Mouse (Mus musculus) kidney, adult 9 months (tissue): ENCODE results near the gene Cntnap2.

Experiments used
- DNase-seq: peaks from one replicate; pipeline ENCODE4 v3.0.0; 2022

The Cntnap2 gene

DNA sequence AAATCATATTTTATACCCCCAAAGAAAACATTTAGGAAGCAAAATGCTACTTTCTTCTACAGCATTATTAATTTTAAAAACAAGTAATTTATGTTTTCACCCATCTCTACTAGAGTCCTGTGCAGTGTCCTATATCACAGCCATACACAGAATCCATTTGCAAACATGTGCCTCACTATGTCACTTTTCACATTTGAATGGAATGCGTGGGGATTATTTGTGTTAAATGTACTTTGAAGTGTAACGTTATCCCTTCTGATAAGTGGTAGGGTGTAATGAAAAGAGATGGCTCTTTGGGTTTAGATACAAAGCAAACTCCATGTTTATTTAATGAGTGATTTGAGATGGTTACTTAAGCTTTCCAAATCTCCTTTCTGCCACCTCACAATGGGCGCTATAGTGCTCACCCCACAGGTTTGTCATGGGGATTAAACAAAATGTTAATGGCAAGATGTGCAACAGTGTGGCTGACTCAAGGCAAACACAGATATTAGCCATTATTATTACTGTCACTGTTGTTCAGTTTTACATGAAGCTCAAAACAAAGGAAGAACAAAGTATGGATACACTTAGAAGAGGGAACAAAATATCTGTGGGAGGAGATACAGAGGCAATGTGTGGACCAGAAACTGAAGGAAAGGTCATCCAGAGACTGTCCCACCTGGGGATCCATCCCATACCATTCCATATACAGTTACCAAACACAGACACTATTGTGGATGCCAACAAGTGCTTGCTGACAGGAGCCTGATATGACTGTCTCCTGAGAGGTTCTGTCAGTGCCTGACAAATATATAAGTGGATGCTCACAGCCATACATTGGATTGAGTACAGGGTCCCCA is 886.2 kb downstream of the Cntnap2 start:
- DNase-seq, result no peak

DNA sequence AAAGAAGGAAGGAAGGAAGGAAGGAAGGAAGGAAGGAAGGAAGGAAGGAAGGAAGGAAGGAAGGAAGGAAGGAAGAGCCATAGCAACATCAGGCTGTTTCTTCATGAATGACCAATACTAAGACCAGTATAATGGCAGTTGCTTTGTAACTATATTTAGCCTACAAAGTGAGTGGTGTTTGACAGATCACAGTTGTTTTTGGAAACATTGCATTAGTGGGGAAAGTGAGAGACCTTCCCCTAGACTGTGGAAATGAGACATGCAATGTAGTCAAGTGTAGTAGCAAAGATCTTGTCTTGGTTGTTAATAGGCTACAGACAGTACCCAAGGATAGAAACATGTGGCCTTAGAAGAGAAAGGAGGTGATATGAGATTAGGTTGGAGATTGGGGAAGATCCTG is 895.6 kb downstream of the Cntnap2 start:
- DNase-seq, result no peak

DNA sequence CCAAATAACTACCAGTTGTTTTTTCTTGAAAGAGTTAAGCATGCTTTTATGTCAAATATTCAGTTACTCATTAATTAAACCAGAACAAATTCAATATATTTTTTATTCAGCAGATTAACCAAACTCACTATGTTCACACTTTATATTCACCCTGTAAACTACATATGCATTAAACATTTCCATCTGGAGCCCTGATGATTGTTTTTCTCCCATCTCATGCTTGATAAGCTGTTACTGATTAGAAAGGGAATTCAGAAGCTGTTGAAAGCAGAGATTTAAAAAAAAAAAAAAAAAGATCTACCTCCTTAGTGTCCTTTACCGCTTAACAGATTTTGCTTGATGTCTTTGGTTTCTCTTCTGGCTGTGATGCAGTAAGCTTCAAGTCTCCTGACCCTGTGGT is 905.3 kb downstream of the Cntnap2 start:
- no peak for DNase-seq

DNA sequence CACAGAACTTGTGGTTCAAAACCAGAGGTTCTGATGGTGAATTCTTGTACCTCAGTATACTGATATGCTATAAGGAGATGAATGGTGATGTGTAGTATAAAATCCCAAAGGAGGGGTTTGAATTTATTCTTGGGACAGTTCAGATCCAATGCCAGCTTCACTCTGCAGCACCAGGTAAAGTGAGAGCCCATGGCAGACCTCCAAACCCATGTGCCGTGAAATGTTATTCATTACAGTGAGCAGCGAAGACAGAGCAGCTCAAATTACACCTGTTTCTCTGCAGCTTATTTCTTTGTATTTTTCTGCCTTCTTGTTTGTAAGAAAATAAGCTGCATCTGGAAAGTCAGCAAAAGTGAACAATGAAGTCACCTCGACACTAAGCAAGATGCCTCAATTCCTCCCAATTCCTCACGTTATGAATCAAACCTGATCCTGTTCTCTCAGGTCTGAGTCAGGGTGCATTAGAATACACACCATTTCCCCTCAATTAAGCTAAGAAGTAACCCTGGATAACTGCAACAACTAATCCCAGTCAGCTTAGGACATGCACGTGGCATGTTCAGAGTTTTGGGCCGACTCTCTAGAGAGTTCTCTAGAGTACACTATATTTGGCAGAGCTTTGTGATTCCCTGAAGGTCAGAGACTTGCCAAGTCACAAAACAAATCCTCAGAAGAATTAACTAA is 915.5 kb downstream of the Cntnap2 start:
- peak; percentile 52 for DNase-seq

DNA sequence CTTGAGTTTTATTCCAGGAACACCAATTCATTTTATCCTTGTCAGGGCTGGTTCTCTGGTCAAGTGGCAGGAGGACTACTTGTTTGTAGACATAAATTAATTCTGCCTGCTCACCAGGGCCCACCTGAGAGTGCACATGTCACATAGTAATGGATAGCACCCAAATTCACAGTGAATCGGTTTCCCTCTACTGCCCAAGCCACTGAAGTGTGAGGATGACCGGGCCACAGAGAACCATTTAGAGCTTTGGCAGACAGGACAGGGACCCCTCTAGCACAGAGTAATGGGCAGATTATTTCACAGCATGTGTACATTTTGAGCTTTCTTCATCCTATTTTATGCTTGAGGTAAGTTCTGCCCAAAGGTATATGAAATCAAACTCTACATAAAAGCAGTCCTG is 920.0 kb downstream of the Cntnap2 start:
- DNase-seq, result no peak

DNA sequence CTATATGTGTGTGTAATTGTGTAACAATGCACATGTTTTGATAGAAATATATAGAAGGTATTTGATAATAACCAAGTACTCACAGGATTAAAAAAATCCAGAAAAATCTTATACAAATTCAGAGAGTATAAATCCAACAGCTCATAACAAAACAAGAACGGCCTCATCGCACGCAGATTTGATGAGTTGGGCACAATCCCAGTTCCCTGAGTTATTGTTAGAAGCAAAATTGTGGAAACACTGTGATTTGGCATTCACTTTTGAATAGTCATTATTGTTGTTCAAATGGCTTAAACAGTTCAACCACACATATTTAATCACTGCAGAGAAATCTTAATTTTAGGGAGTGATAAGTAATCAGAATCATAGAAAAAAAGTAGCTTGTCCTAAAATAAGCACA is 928.9 kb downstream of the Cntnap2 start:
- DNase-seq, result no peak

DNA sequence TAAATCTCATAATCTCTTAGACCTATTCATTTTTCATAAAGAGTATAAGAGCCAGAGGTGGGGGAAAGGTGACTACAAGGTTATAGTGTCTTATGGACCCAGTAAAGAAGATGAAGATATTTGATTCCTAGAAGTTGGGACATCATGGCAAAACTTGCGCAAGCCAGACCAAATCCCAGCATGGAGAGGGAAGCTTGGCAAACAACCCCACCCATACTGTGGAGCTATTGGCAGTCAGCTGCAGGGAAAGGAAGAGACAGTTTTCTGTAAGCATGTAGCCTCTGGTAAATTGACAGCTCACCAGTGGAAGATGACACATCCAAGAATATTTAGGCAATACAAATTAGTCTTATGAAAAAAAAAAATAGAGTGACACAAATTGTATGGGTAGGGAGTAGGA is 931.9 kb downstream of the Cntnap2 start:
- DNase-seq, result no peak

DNA sequence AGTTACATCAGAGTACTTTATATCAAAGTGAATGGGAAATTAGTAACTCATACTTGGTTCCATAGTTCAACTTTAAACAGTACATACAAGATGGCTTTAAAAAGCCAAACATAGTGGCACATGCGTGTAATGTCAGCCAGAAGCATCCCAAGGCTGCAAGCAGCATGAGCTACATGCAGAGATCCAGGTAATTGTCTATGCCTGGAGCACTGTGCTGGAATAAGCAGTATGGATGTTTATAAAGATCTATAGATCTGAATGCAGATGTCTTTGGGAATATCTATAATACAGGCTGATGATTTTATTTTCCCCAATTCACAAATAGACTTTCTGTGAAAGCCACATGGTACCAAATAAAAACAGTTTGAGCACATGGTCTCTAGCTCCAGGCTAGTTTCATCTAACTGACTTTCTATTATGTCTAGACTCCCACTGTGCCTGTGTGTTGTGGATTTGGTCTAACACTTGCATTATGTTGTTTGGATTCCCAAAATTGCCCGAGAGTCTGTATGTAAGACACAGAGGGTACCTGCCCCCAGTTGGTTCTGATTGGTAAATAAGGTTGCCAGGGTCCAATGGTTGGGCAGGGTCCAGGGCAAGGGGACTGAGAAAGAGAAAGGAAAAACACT is 963.5 kb downstream of the Cntnap2 start:
- DNase-seq, result no peak

DNA sequence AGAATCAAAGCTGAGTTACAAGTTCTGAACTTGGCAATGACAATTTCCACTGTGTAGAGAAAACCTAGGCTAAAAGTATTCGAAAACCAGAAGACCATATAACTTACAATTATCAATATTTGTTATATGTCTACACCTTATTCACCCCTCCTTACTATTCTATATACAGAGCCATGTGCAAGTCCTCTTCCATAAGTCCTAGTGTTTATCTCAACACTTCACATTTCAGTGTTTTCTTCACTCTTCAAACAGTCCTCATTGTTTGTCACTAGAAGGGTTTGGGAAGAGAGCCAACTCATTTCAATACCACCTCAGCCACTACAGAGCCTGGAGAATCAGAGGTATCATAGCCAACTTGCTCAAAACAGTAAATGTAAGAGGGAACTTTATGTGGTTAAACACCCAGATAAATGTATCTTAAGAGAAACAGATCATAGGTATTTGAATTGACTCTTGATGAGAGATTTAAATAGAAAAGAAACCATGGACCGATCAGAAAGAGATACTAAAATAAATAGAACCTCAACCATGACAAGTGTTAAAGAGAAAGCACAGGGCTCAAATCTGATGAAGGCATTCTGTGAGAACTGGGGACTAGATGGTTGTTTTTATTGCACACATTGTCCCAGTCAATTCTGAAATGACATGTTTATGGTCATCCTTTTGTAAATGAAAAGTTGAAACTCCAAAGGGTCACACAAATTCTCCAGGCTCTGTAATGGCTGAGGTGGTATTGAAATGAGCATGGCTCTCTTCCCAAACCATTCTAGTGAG is 972.9 kb downstream of the Cntnap2 start:
- DNase-seq, result no peak

DNA sequence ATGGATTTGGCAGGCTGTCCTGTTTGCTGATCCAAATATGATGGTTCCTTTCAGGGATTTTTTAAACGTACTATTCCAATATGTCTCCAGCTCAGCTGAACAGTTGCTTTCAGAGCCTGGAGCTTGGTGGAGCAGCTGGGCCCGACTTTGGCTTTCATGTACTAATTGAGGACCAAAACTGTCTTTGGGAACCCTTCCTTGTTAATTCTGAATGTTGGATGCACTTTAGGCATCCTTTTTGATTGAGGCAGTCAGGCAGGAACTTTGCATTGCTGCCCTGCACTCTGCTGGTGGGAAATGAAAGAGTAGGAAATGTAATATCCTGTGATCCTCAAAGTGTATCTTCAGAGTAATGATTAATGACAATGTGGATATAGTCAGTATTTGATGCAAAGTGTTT is 974.0 kb downstream of the Cntnap2 start:
- no peak for DNase-seq

DNA sequence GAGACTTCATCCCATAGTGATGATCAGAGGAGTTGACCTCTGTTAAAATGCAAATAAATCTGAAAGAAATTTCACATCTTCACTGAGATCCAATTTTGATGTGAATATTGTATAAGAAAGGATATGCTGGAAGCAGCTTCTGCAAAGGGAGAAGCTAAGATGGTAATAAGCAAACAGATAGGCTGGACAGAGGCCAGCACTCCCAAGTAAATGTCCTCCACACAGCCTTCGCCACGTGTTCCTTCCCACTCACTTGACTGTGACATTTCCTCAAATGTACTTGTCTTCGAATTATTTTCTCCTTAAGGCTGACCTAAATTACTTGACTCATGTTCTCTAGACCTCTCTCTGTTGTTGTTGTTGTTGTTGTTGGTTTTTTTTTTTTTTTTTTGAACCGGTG is 981.5 kb downstream of the Cntnap2 start:
- DNase-seq, result no peak

DNA sequence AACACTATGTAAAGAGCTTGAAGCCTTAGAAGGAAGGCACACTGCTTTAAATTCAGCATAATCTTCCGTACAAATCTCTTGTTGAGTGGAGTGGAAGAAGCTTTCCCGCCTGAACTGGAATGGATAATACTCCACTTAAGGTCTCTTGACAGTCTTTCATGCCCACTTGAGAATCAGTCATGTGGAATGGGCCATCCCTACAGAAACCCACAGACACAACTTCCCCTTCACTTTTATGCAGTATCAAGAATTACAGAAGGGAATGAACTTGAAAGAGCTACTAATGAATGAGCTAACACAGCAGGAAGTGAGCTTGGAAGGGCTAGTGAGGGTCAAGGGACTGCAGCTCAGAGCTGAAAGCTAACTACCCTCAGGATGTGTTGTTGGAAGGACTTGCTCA is 1021.1 kb downstream of the Cntnap2 start:
- no peak for DNase-seq

DNA sequence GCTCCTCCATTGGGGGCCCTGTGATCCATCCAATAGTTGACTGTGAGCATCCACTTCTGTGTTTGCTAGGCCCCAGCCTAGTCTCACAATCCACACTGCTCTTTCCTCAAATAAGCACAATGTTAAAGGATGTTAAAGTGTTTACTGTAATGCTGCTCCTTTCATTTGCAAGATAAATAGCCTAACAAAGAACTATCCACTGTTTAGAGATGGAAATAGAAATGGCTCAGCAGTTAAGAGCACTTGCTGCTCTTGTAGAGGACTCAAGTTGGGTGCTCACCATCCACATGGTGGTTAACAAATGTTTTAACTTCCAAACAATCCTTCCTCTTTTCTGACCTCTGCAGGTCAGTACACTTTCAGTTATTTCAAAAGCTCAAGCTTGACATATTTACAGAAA is 1022.3 kb downstream of the Cntnap2 start:
- DNase-seq, result no peak

DNA sequence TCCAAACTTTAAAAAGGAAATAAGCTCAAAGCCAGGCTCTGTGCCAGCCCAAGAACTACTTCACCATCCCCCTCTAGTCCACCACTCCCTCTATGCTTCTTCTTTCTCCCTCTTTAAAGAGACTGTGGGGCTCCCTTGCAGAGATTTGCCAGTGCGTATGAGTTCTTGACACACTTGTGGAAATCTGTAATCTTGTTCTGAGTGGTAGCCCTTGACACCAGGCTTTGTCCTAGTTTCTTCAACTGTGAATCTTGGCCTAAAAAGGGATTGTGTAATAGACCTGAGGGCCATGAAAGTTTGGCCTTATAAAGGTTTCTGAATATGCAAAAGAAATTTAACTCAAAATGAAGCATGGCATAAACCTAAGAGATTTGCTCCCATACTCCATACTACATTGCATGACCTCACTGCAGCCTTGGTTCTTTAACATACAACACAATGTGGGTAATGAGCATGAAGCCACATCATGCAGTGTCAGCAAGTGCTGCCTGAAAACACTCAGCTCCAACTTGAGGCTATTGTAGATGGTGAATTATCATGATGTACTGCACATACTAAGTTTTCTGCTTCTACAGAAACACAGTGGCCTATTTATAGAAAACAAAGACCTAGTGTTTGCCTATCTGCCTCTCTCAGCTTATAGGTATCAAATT is 1084.2 kb downstream of the Cntnap2 start:
- no peak for DNase-seq

DNA sequence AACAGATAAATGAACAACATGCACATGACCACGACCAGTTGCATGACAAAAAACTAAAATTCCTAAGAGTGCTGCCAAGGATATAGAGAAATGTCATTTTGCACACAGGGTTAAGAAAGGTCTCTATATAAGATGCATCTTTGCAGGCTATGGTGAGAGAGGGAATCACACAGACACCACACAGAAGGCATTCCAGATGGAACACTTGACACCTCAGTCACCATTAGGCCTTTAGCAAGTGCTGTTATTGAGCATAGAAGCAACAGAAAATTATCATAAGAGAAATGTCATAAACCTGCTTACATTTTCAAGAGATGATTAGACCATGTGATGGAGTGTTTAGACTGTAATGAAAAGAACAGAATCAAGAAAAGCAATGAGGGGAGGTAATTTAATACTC is 1107.7 kb downstream of the Cntnap2 start:
- DNase-seq, result no peak

DNA sequence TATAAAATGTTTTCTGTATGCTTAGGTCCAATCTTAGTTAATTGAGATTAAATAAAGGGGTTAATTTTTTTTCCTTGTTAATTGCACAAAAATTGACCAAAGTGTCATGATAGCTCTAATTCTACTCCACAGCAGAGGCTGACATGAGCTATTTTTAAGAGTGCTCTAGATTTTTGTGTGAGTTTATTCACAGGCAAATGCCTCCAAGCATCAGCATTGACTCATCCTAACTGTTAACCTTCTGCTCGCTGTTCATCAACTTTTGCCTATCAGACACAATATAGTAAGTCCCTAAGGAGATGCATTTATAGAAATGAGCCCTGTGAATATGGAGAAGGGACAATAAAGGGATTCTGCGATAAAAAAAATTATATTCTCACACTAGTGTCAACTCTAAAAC is 1138.1 kb downstream of the Cntnap2 start:
- DNase-seq, result no peak

DNA sequence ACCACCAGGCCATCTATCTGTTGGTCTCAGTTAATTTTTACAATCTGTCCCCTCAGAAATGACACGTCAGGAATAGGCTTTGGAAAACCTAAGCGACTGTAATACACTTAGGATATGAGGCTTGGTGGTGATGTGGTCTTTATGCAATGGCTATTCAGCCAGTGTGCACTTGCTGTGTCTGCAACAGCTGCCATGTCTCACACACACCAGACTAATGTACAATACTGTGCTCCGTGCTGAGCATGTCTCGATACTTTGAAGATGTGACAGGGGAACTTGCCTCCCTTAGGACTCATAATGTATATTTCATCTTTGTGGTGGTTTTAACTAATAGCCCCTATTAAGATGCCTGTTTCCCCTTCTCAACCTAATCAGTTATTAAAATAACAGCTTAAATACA is 1142.7 kb downstream of the Cntnap2 start:
- DNase-seq, result no peak

DNA sequence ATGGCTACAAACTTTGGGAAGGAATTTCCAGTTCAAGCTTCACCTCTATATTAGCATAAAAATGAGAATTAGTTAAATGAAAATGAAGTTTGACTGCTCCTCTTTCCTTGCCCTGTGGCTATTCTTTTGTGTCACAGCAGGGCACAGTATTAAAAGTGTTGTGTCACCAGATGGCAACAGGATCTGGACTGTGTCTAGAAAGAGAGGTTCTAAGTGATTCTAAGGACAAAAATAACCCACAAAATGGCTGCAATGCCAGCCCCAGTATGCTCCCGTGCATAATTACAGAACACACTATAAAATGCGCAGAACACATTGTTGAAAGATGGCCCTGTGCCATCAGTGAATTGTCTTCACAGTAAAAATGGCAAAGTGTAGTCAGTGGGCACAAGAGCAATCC is 1146.4 kb downstream of the Cntnap2 start:
- DNase-seq, result no peak

DNA sequence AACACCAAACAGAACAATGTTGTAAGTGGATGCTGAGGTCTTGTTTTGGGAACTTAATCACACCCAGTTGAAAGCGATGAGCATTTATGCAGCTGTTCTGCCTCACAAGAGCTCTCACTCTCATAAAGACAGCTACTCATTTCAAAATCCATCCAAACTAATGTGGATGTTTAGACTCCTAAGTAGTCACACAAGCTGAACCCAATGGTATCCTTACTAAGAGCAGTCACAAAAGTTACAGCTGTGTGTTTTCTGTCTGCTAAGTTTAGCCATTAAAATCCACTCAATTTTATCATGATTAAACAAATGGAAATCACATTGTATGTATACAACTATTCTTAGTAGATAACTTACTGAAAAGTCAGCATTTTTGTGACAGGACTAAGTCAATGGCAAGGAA is 1173.7 kb downstream of the Cntnap2 start:
- DNase-seq, result no peak

DNA sequence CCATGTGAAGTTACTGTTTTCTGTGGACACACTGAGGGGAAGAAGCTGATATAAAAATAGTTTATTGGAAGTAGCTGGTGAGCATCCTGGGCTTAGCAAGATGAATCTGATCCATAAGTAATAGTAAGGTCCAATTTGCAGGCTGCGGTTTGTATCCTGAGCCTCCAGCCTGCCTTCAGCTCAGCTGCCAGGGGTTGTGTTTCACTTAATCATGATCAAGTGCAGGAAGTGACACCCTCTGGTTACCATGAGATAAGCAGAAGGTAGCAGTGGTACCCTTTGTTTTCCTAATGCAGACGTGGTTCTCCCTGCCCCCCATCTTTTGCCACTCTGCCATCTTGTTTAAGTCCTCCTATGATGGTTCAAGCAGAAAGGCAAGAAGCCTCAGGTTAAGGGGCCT is 1181.2 kb downstream of the Cntnap2 start:
- DNase-seq, result no peak

DNA sequence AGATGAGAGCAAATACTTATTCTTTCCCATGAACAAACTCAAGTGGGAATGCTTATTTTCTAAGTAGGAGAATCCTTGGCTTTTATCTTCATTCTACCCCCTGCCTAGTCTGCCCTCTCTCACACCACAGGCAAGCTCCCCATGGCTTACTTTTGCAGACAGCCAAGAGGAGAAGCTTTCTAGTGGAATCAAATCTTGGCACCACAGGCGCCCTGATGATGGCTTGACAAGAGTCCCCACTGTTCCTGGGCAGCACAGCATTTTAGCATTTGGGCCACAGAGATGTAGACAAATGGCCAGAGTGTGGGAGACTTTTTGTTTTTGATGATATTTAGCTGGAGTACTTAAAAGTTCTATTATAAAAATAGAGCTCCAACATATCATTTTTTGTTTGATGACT is 1204.0 kb downstream of the Cntnap2 start:
- DNase-seq, result no peak

DNA sequence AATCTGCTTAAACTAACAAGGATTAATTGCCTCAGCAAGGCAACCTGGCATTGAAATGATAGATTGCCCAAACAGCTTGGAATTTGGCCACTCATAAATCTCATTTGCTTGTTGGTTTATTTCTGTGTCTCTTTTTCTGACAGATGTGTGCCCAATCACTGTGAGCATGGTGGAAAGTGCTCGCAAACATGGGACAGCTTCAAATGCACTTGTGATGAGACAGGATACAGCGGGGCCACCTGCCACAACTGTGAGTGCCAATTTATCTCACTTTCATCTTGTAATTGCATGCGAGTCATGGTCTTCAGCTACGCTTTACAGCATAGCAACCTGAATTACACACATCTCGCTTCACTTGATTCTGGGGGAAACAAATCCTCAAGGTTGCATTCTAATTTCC is 1287.8 kb downstream of the Cntnap2 start:
- DNase-seq, result no peak

DNA sequence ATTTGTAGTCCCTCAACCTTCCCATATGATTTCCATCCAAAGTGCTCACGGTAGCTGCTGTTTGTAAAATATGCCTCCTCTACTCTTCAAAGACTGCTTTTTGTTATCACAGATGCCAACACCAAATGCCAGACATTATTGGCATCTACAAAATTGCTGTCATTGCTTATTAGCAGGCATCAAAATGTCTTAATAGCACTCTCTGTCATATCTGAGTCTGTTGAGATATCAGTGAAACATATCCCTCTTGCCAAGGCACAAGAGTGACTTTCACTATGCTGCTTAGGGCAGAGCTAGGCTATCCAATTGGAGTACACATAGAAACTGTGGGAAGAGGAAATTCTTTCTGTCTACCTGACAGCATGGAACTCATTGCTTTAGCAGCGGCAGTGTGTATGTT is 1301.9 kb downstream of the Cntnap2 start:
- DNase-seq, result no peak
